Mouse (Mus musculus) midbrain, embryonic 11.5 days (tissue): Measurements from ENCODE around the gene Tmem238l. TPM values are rescaled to one million over a fixed set of nuclear protein-coding genes. Genes with fewer than 3 reads are reported as not detected.

Experiments used
- ATAC-seq: fragments of 200-750 bp; cut with Nextera tagmentation; 2 replicates; pipeline ENCODE4 v1.8.0; 2017; ENCODE audit warnings: moderate TSS enrichment, moderate library complexity; ENCODE audit not compliant: low FRiP score
- DNase-seq: peaks from one replicate; pipeline ENCODE4 v3.0.0; 2015; ENCODE audit warnings: low spot score; ENCODE audit errors: missing footprints
- H3K27ac ChIP-seq: fragments of 300-500 bp; sonication (generic); 2 replicates; pipeline ENCODE4 v1.5.1; 2014; ENCODE audit warnings: low read depth, low read length
- H3K27me3 ChIP-seq: fragments of 300-500 bp; sonication (generic); 2 replicates; pipeline ENCODE4 v1.6.1; 2014; ENCODE audit warnings: mild to moderate bottlenecking, low read length, moderate library complexity, mixed read lengths; ENCODE audit not compliant: control insufficient read depth, insufficient read depth
- H3K36me3 ChIP-seq: fragments of 300-500 bp; sonication (generic); 2 replicates; pipeline ENCODE4 v1.6.1; 2014; ENCODE audit warnings: mild to moderate bottlenecking, low read length, moderate library complexity, mixed read lengths; ENCODE audit not compliant: control insufficient read depth, insufficient read depth
- H3K4me1 ChIP-seq: fragments of 300-500 bp; sonication (generic); 2 replicates; pipeline ENCODE4 v1.6.1; 2014; ENCODE audit warnings: low read length; ENCODE audit not compliant: control insufficient read depth, insufficient read depth
- H3K4me2 ChIP-seq: fragments of 300-500 bp; sonication (generic); 2 replicates; pipeline ENCODE4 v1.6.1; 2014; ENCODE audit warnings: mild to moderate bottlenecking, moderate library complexity
- H3K4me3 ChIP-seq: fragments of 300-500 bp; sonication (generic); 2 replicates; pipeline ENCODE4 v1.5.1; 2014; ENCODE audit warnings: low read depth, low read length
- H3K9ac ChIP-seq: fragments of 300-500 bp; sonication (generic); 2 replicates; pipeline ENCODE4 v1.6.1; 2014; ENCODE audit warnings: low read length
- H3K9me3 ChIP-seq: fragments of 300-500 bp; sonication (generic); 2 replicates; pipeline ENCODE4 v1.6.1; 2016; ENCODE audit warnings: low read length; ENCODE audit not compliant: control insufficient read depth
- WGBS: fragments of 180-500 bp; shearing (Covaris S2); extraction: QIAGEN DNeasy Blood & Tissue Kit; methylation state at CpG from one replicate; pipeline ENCODE4 v1.1.7; 2014; 5-methylcytosine and 5-hydroxymethylcytosine counted together
- polyA plus RNA-seq: library from polyadenylated mRNA; unstranded; fragments of >200 nt; fragmentation: Nextera tagmentation; extraction: Ambion mirVana; gene quantifications from 2 replicates; pipeline ENCODE4 v1.2.1, GENCODE M21; 2014

Tmem238l gene
- polyA plus RNA-seq, 1 experiment from 2014 or later, result not detected

DNA sequence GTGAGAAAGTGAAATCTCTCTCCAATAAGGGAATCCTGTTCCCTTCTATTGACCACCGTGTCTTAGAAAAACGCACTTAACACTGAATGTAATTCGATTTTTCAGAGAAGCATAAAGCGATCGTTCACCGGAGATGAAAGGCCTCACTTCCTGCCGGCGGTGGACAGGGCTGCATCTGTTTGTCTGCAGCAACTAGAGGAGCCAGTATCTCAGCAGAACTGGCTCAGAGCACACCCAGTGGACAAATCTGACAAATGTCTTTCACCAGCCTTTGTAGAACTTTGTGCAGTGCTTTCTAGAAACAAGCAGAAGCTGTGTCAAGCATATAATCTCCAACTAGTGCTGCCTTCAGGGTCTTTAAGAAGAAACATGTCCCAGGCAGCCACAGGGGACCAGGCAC lies 54.0 kb downstream of the Tmem238l start:
- no peak overlapping the region for H3K9ac ChIP-seq
- H3K4me1 ChIP-seq, result peaks cover 2% of the 10 kb centered on the region; the same call in 1 of the 2 replicates
- H3K27ac ChIP-seq, result no peak overlapping the region
- H3K4me3 ChIP-seq, result no peak overlapping the region
- H3K4me2 ChIP-seq, result no peak overlapping the region
- no peaks in the 10 kb centered on the region for H3K27me3 ChIP-seq
- peak; percentile 52; the same call in 1 of the 2 replicates for ATAC-seq
- H3K9me3 ChIP-seq, result no peaks in the 10 kb centered on the region; the same call in 1 of the 2 replicates
- DNase-seq, result peak; percentile 90
- H3K36me3 ChIP-seq, result no peaks in the 10 kb centered on the region
- 17% methylated on average over 8 of the region's 8 CpGs for WGBS

GRCm38 (mm10) chr11:67011635-67012034 lies 55.2 kb downstream of the Tmem238l start:
- no peak overlapping the region for H3K4me3 ChIP-seq
- 15% methylated on average over 4 of the region's 4 CpGs for WGBS
- no peaks in the 10 kb centered on the region for H3K9me3 ChIP-seq
- H3K4me2 ChIP-seq, result no peak overlapping the region
- no peak overlapping the region for H3K9ac ChIP-seq
- peaks cover 2% of the 10 kb centered on the region; the same call in 1 of the 2 replicates for H3K4me1 ChIP-seq
- ATAC-seq, result no peak
- no peak for DNase-seq
- no peaks in the 10 kb centered on the region for H3K36me3 ChIP-seq
- no peak overlapping the region for H3K27ac ChIP-seq
- no peaks in the 10 kb centered on the region for H3K27me3 ChIP-seq

Other genes starting within 250 kb of the Tmem238l start
- gene Pirt, start 44.7 kb upstream of the Tmem238l start, polyA plus RNA-seq, result 0.40 and 0.60 TPM in 2 replicates
- 0.92 and 1.4 TPM in 2 replicates for gene Tmem220, start 68.5 kb downstream of the Tmem238l start, polyA plus RNA-seq
- 34.8 and 40.5 TPM in 2 replicates for gene Adprm, start 96.0 kb downstream of the Tmem238l start, polyA plus RNA-seq
- 18.7 and 19.0 TPM in 2 replicates for gene Sco1, start 96.0 kb downstream of the Tmem238l start, polyA plus RNA-seq
- 0.51 and 0.54 TPM in 2 replicates for gene Myh3, start 121.7 kb downstream of the Tmem238l start, polyA plus RNA-seq
- not detected in 2 replicates for gene Myh2, start 214.4 kb downstream of the Tmem238l start, polyA plus RNA-seq
- not detected in 2 replicates for gene Myh1, start 243.4 kb downstream of the Tmem238l start, polyA plus RNA-seq